Mouse (Mus musculus): ENCODE measurements around the gene Raf1. TPM values are rescaled to one million over a fixed set of nuclear protein-coding genes. Genes with fewer than 3 reads are reported as not detected.
A peak's percentile ranks its signal among the peaks of the same experiment; 100 is the strongest.

Raf1 gene
- polyA plus RNA-seq, 1 experiment from 2014 or later: 88.2 TPM

DNA sequence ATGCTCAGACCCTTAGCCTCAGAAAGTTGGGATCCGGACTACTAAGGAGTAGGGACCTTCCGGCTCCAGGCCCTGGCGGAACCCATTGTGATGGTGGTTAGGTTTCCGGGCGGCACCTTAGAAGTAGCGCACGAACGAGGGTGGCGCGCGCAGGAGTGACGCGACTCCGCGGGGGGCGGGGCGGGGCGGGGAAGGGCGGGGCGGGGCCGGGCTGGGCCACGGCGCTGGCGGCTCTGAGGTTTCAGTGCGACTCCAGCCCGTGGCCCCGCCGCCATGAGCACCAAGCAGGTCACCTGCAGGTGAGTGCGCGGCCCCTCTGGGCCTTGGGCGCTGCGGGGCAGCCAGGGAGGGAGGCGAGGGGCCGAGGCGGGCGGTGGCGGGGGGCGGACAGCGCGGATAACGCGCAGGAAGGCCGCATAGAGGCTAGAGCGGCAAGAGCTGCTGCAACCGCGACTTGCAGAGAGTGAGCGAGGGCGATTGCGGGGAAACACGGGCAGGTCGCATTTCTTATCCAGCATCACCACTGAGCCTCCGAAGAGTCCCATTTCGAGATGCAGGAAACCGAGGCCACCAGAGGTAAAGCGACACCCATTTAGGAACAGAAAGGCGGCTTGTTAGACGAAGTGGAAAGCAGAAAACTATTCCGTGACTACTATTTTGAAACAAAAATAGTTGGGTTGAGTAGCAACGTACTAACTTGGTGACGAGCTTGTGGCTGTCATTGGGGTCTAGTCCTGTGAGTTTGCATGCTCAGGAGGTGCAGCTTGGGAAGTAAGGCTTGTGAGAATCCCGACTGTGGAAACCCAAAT, 74.5 kb downstream of the Raf1 start, which contains the start of gene Mkrn2:
Mkrn2 (plus strand) TSS at position 188 of the 809 bp plus-strand sequence.
- no peaks in the 10 kb centered on the region for H3K27me3 ChIP-seq (replicated peaks)
- H3K9ac ChIP-seq: peak within 1 kb of the TSS; percentile 89
- peaks cover 6% of the 10 kb centered on the region for H3K4me1 ChIP-seq
- no peaks in the 10 kb centered on the region for H3K36me3 ChIP-seq
- ATAC-seq (ENCODE audit: insufficient read depth, low FRiP score, low read depth): peak; percentile 93
- peak within 1 kb of the TSS; percentile 98 for H3K4me3 ChIP-seq (replicated peaks)
- H3K9me3 ChIP-seq: no peaks in the 10 kb centered on the region
- WGBS: under 1% methylated on average over 59 of the region's 61 CpGs
- peak within 1 kb of the TSS; percentile 62 for H3K4me2 ChIP-seq
- peak within 1 kb of the TSS; percentile 83 for H3K27ac ChIP-seq

DNA sequence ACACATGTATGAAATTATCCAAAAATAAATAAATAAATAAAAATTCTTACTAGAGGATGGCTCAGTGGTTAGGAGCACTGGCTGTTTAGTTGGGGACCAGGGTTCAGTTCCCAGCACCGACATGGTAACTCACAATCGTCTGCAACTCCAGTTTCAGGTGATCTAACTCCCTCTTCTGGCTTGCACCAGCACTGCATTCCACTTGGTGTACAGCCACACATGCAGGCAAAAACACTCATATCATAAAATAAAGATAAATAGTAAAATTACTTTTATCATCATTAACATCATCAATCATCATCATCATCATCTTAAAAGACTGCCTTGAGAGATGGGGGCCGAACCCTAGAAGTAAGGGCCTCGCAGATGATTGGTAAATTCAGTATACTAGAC, 75.1 kb downstream of the Raf1 start:
- Histone ChIP-seq H3K27me3 (replicated peaks) (no peaks in the 10 kb centered on the region), H3K36me3 (no peaks in the 10 kb centered on the region), H3K4me1 (peaks cover 6% of the 10 kb centered on the region), H3K9ac (no peak overlapping the region), H3K27ac (no peak overlapping the region), H3K4me3 (replicated peaks) (peak overlapping the region; percentile 98), H3K9me3 (no peaks in the 10 kb centered on the region), H3K4me2 (peak overlapping the region; percentile 62)
- ATAC-seq (ENCODE audit: insufficient read depth, low FRiP score, low read depth): no peak
- WGBS: 60% methylated on average over 4 of the region's 4 CpGs

DNA sequence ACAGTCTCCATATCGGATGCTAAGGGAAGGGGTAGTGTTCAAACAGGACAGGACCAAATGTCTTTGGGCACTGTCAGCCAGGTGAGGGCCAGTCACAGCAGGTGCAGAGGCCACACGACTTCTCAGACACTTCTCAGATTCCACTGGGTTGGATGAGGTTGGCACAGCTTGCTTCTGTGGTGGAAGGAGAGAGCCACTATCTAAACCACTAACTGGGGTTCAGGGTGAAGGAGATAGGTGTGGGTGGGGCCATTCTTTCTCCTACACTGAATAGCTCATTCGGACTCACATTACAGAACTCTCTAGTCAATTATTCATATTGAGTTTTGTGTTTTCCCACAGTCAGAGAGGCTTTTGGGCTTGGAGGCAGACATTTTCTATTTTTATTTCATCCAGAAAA, 80.8 kb downstream of the Raf1 start:
- 66% methylated on average over 3 of the region's 3 CpGs for WGBS
- Histone ChIP-seq H3K9ac (no peak overlapping the region), H3K27me3 (replicated peaks) (no peaks in the 10 kb centered on the region), H3K4me1 (no peaks in the 10 kb centered on the region), H3K4me3 (replicated peaks) (no peak overlapping the region), H3K27ac (no peak overlapping the region), H3K36me3 (no peaks in the 10 kb centered on the region), H3K4me2 (no peak overlapping the region), H3K9me3 (no peaks in the 10 kb centered on the region)
- no peak for ATAC-seq (ENCODE audit: insufficient read depth, low FRiP score, low read depth)

DNA sequence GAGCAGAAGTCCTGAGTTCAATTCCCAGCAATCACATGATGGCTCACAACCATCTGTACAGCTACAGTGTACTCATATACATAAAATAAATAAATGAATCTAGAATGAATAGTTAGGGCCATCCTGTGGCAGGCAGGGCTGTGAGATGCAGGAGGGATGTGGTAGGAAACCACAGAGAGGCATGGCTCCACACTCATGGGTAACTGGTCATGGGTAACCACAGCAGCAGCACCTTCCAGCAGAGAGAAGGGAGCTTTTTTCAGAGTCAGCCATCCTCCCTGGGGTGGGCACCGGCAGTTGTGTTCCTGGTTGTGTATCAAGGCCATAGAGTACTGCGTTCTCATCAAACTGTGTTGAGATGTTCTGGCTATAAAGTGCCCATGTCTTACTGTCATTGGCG, 82.0 kb downstream of the Raf1 start:
- Histone ChIP-seq H3K36me3 (no peaks in the 10 kb centered on the region), H3K4me3 (replicated peaks) (no peak overlapping the region), H3K4me1 (no peaks in the 10 kb centered on the region), H3K9ac (no peak overlapping the region), H3K9me3 (no peaks in the 10 kb centered on the region), H3K27ac (no peak overlapping the region), H3K27me3 (replicated peaks) (no peaks in the 10 kb centered on the region), H3K4me2 (no peak overlapping the region)
- ATAC-seq (ENCODE audit: insufficient read depth, low FRiP score, low read depth): no peak
- WGBS: 77% methylated on average over 3 of the region's 3 CpGs

DNA sequence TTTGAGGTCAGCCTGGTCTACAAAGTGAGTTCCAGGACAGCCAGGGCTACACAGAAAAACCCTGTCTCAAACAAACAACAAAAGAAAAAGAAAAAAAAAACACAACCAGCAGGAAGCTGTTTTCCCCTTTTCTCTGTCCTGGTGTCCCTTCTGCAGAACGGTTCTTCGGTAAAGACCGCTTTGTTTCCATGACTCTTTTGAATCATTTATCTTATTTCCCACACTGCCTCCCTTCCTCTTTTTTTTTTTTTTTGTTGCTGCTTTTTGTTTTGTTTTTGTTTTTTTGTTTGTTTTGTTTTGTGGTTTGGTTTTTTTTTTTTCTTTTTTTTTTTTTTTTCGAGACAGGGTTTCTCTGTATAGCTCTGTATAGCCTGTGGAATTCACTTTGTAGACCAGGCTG, 83.2 kb downstream of the Raf1 start:
- Histone ChIP-seq H3K4me1 (no peaks in the 10 kb centered on the region), H3K9ac (no peak overlapping the region), H3K27me3 (replicated peaks) (no peaks in the 10 kb centered on the region), H3K4me2 (no peak overlapping the region), H3K4me3 (replicated peaks) (no peak overlapping the region), H3K27ac (no peak overlapping the region), H3K36me3 (no peaks in the 10 kb centered on the region), H3K9me3 (no peaks in the 10 kb centered on the region)
- no peak for ATAC-seq (ENCODE audit: insufficient read depth, low FRiP score, low read depth)
- 70% methylated on average over 4 of the region's 4 CpGs for WGBS

DNA sequence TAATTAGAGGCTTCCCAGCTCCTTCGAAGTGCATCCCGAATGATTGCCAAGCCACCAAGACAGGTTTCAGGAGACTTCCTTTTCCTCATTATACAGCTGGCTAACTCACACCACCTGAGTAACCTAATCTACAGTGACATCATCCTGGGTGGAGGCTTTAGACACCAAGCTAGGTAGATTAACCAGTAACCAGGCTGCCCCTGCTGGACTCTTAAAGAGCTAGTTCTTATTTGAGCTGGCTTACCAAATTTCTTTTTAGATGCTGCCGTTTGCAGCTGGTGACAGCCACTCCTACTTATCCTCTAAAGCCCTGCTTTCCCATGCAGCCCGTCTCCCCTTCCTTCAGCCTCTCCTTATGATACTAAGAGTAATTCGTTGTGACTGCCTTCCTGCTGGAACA, 84.0 kb downstream of the Raf1 start, which contains the start of gene Mkrn2os:
Mkrn2os (minus strand) TSS at position 119 of the 400 bp plus-strand sequence.
- H3K27me3 ChIP-seq (replicated peaks): no peaks in the 10 kb centered on the region
- peak; percentile 83 for ATAC-seq (ENCODE audit: insufficient read depth, low FRiP score, low read depth)
- no peaks in the 10 kb centered on the region for H3K9me3 ChIP-seq
- H3K9ac ChIP-seq: no peak within 1 kb of the TSS
- H3K4me3 ChIP-seq (replicated peaks): peak within 1 kb of the TSS; percentile 23
- peak within 1 kb of the TSS; percentile 37 for H3K4me2 ChIP-seq
- peak within 1 kb of the TSS; percentile 59 for H3K27ac ChIP-seq
- WGBS: 41% methylated on average over 5 of the region's 5 CpGs
- H3K36me3 ChIP-seq: no peaks in the 10 kb centered on the region
- no peaks in the 10 kb centered on the region for H3K4me1 ChIP-seq

DNA sequence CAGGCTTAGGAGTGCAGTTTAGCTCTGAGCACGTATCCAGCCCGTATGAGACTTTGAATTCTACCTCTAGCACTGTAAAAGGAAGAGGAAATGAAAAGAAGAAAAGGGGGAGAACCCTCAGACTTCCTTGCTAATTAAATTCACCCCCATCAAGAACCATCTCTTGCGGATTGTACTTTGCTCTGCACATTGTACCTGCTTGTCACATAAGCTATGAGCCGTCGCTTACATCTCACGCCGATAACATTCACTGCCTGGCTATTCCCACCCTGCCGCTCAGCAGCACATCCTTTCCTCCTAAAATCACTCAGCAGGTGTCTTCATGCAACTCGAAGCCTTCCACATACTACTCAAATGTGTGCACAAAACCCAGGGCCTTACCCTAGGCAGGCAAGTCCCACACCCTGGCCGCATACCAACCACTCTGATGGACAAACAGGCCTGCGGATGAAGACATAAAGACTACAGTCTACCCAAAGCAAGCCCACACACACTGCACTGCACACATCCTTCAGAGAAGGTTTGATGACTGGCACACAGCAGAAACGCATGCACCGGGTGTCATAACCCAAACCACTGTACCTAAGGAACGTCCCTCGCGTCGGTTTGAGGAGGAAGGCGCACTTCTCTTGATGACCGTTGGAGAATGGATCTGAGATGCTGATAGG, 84.6 kb downstream of the Raf1 start:
- Histone ChIP-seq H3K4me2 (peak overlapping the region; percentile 37), H3K27ac (peak overlapping the region; percentile 59), H3K9ac (no peak overlapping the region), H3K4me3 (replicated peaks) (peak overlapping the region; percentile 23), H3K36me3 (no peaks in the 10 kb centered on the region), H3K9me3 (no peaks in the 10 kb centered on the region), H3K4me1 (no peaks in the 10 kb centered on the region), H3K27me3 (replicated peaks) (no peaks in the 10 kb centered on the region)
- ATAC-seq (ENCODE audit: insufficient read depth, low FRiP score, low read depth): no peak
- 75% methylated on average over 19 of the region's 19 CpGs for WGBS

DNA sequence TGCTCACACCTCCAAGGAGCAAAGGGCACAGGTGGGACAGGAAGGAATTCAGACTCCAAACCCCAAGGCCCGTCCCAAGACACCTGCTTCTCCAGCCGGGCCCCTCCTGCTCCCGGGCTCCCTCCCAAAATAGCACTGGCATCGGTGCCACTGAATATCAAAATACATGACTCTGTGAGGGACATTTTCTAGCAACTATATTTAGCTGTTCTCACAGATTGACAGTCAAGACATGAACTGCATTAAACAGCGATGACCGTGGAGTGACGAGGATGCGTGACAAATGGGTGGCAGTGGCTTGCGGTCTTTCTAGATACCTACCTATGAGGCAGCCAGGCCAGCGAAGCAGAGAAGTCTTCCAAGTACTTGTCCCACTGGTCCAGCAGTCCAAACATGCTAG, 90.1 kb downstream of the Raf1 start:
- Histone ChIP-seq H3K4me2 (no peak overlapping the region), H3K4me1 (no peaks in the 10 kb centered on the region), H3K36me3 (no peaks in the 10 kb centered on the region), H3K27ac (no peak overlapping the region), H3K4me3 (replicated peaks) (no peak overlapping the region), H3K9ac (no peak overlapping the region), H3K9me3 (no peaks in the 10 kb centered on the region), H3K27me3 (replicated peaks) (no peaks in the 10 kb centered on the region)
- ATAC-seq (ENCODE audit: insufficient read depth, low FRiP score, low read depth): no peak
- WGBS: 85% methylated on average over 10 of the region's 10 CpGs

DNA sequence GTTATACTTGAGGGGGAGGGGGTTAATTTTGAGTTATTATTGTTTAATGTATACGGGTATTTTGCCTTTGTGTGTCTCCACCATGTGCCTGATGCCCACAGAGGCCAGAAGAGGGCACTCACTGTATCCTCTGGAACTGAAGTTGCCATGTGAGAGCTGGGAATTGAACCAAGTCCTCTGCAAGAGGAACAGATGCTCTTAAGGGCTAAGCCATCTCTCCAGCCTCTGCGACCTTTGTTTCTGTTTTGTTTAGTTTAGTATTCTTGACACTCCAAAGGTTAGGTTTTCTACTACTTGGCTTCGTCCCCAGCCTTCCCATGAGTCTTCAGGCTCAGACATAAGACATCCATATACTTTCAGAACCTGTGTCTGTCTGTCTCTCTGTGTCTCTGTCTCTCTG, 92.3 kb downstream of the Raf1 start:
- Histone ChIP-seq H3K4me1 (no peaks in the 10 kb centered on the region), H3K36me3 (no peaks in the 10 kb centered on the region), H3K27me3 (replicated peaks) (no peaks in the 10 kb centered on the region), H3K27ac (no peak overlapping the region), H3K9ac (no peak overlapping the region), H3K4me2 (no peak overlapping the region), H3K4me3 (replicated peaks) (no peak overlapping the region), H3K9me3 (no peaks in the 10 kb centered on the region)
- no peak for ATAC-seq (ENCODE audit: insufficient read depth, low FRiP score, low read depth)
- WGBS: 63% methylated on average over 3 of the region's 3 CpGs

DNA sequence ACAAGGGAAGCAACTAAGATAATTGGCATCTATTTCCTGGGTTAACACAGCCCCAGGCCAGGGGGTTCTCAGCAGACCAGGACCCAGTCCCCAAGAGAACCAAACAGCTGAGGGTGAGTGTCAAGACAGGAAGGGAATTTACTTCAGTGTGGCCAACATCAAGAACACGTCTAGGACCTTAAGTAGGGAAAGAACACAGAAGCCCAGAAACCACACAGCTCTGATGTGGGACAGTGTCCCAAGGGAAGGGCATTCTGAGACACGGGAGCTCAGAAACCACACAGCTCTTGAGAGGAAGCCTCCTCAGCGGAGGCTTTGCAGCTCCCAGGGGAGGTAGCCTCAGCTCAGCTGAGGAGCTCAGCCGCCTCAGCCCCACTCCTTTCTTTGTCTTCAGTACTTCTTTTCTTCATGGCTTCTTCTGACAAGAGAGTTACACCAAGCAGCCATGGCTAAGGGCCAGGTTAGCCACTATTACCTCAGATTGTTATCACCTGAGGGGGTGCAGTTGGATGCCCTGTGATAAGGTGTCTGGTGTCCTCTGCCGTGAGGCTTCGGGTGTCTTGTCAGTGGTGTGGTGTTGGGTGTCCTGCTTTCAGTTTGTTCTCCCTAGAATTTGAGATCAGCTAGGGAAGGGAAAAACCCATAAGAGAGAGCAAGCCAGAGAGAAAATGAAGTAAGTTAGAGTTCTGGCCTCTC, 92.9 kb downstream of the Raf1 start:
- H3K4me3 ChIP-seq (replicated peaks): no peak overlapping the region
- no peak for ATAC-seq (ENCODE audit: insufficient read depth, low FRiP score, low read depth)
- no peak overlapping the region for H3K27ac ChIP-seq
- H3K27me3 ChIP-seq (replicated peaks): no peaks in the 10 kb centered on the region
- H3K9ac ChIP-seq: no peak overlapping the region
- no peaks in the 10 kb centered on the region for H3K4me1 ChIP-seq
- H3K9me3 ChIP-seq: no peaks in the 10 kb centered on the region
- no peak overlapping the region for H3K4me2 ChIP-seq
- peaks cover 4% of the 10 kb centered on the region for H3K36me3 ChIP-seq
- 84% methylated on average over 6 of the region's 6 CpGs for WGBS

DNA sequence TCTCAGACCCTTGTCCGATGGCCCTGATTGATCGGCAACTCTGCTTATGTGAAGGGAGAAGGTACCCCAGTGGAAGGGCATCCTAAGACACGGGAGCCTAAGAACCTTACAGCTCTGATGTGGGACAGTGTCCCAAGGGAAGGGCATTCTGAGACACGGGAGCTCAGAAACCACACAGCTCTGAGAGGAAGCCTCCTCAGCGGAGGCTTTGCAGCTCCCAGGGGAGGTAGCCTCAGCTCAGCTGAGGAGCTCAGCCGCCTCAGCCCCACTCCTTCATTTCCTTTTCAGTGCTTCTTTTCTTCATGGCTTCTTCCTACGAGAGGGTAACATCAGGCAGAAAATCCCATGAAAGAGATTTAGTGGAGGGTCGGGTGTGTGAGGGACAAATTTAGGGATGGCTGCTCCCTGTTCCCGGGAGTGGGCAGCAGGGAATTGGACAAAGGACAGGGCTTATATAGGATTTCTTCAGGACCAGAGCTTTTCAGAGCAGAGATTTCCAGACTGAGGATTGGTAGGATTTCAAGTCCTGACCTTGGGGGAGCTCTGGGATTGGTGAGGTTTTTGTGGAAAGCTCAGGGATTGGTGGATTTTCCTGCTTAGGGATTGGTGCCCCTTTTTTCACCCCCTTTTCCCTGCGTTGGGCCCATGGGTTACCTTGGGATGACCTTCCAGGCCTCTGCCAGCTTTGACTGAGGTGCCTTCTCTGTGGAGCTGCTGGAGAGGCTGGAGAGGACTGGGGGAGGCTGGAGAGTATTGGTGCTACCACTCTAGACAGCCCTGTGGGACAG, 93.9 kb downstream of the Raf1 start:
- H3K36me3 ChIP-seq: peaks cover 13% of the 10 kb centered on the region
- H3K9ac ChIP-seq: no peak overlapping the region
- H3K27ac ChIP-seq: no peak overlapping the region
- no peaks in the 10 kb centered on the region for H3K9me3 ChIP-seq
- ATAC-seq (ENCODE audit: insufficient read depth, low FRiP score, low read depth): no peak
- no peak overlapping the region for H3K4me2 ChIP-seq
- H3K4me1 ChIP-seq: no peaks in the 10 kb centered on the region
- H3K4me3 ChIP-seq (replicated peaks): no peak overlapping the region
- 78% methylated on average over 10 of the region's 10 CpGs for WGBS
- no peaks in the 10 kb centered on the region for H3K27me3 ChIP-seq (replicated peaks)

All from stomach, embryonic 15.5 days (tissue).